Mouse (Mus musculus) hindbrain, embryonic 12.5 days (tissue): ENCODE measurements around the gene Rasip1. TPM values are rescaled to one million over a fixed set of nuclear protein-coding genes. Genes with fewer than 3 reads are reported as not detected.
"Not testable (repeated sequence)": the region's sequence is repeated elsewhere in the genome, so short reads cannot be mapped to it uniquely, and the experiment has no call there.

Source experiments
- ATAC-seq: fragments of 200-750 bp; cut with Nextera tagmentation; 2 replicates; pipeline ENCODE4 v1.8.0; 2017; ENCODE audit warnings: moderate TSS enrichment; ENCODE audit not compliant: low FRiP score
- H3K27ac ChIP-seq: fragments of 300-500 bp; sonication (generic); 2 replicates; pipeline ENCODE4 v1.5.1; 2016; ENCODE audit warnings: mild to moderate bottlenecking
- H3K27me3 ChIP-seq: fragments of 300-500 bp; sonication (generic); 2 replicates; pipeline ENCODE4 v1.6.1; 2016; ENCODE audit warnings: mild to moderate bottlenecking
- H3K36me3 ChIP-seq: fragments of 300-500 bp; sonication (generic); 2 replicates; pipeline ENCODE4 v1.6.1; 2016; ENCODE audit warnings: mild to moderate bottlenecking
- H3K4me1 ChIP-seq: fragments of 300-500 bp; sonication (generic); 2 replicates; pipeline ENCODE4 v1.6.1; 2016
- H3K4me2 ChIP-seq: fragments of 300-500 bp; sonication (generic); replicated peaks from 2 replicates; pipeline ENCODE4 v1.6.1; 2016; ENCODE audit warnings: mild to moderate bottlenecking
- H3K4me3 ChIP-seq: fragments of 300-500 bp; sonication (generic); 2 replicates; pipeline ENCODE4 v1.5.1; 2016; ENCODE audit warnings: mild to moderate bottlenecking
- H3K9ac ChIP-seq: fragments of 300-500 bp; sonication (generic); 2 replicates; pipeline ENCODE4 v1.6.1; 2016; ENCODE audit warnings: mild to moderate bottlenecking, moderate library complexity
- H3K9me3 ChIP-seq: fragments of 300-500 bp; sonication (generic); replicated peaks from 2 replicates; pipeline ENCODE4 v1.6.1; 2016; ENCODE audit warnings: mild to moderate bottlenecking
- WGBS: fragments of 180-500 bp; shearing (Covaris S2); methylation state at CpG from one replicate; pipeline ENCODE4 v1.1.7; 2016; 5-methylcytosine and 5-hydroxymethylcytosine counted together
- polyA plus RNA-seq: library from polyadenylated mRNA; unstranded; fragments of >200 nt; fragmentation: Nextera tagmentation; extraction: Ambion mirVana; gene quantifications from 2 replicates; pipeline ENCODE4 v1.2.1, GENCODE M21; 2016

Rasip1 gene
- polyA plus RNA-seq, 1 experiment from 2014 or later = 15.6 TPM

GRCm38 (mm10) chr7:45641391-45642040 is 14.2 kb downstream of the Rasip1 start:
- no peak overlapping the region for H3K4me3 ChIP-seq
- H3K27ac ChIP-seq = no peak overlapping the region; the same call in 1 of the 2 replicates
- H3K4me2 ChIP-seq = peak overlapping the region; percentile 56; the same call in 1 of the 2 replicates
- peaks cover 34% of the 10 kb centered on the region for H3K4me1 ChIP-seq
- H3K9me3 ChIP-seq = no peaks in the 10 kb centered on the region
- WGBS = 72% methylated on average over 17 of the region's 17 CpGs
- no peaks in the 10 kb centered on the region for H3K27me3 ChIP-seq
- no peak overlapping the region for H3K9ac ChIP-seq
- no peak for ATAC-seq
- no peaks in the 10 kb centered on the region for H3K36me3 ChIP-seq

GRCm38 (mm10) chr7:45642083-45642482 is 14.8 kb downstream of the Rasip1 start:
- no peaks in the 10 kb centered on the region for H3K9me3 ChIP-seq
- H3K9ac ChIP-seq = no peak overlapping the region; the same call in 1 of the 2 replicates
- WGBS = 86% methylated on average over 5 of the region's 5 CpGs
- H3K4me2 ChIP-seq = peak overlapping the region; percentile 56
- peak overlapping the region; percentile 36; the same call in 1 of the 2 replicates for H3K4me3 ChIP-seq
- H3K27me3 ChIP-seq = no peaks in the 10 kb centered on the region
- no peaks in the 10 kb centered on the region for H3K36me3 ChIP-seq
- peak overlapping the region; percentile 83; the same call in 1 of the 2 replicates for H3K27ac ChIP-seq
- no peak for ATAC-seq
- peaks cover 34% of the 10 kb centered on the region for H3K4me1 ChIP-seq

GRCm38 (mm10) chr7:45642503-45643255 is 15.4 kb downstream of the Rasip1 start:
- no peak for ATAC-seq
- peak overlapping the region; percentile 56 for H3K4me2 ChIP-seq
- no peaks in the 10 kb centered on the region for H3K36me3 ChIP-seq
- peak overlapping the region; percentile 83 for H3K27ac ChIP-seq
- H3K4me3 ChIP-seq = peak overlapping the region; percentile 36
- WGBS = 35% methylated on average over 16 of the region's 16 CpGs
- no peaks in the 10 kb centered on the region for H3K27me3 ChIP-seq
- H3K9me3 ChIP-seq = no peaks in the 10 kb centered on the region
- H3K9ac ChIP-seq = peak overlapping the region; percentile 59
- peaks cover 34% of the 10 kb centered on the region for H3K4me1 ChIP-seq

- H3K9me3 ChIP-seq = no peaks in the 10 kb centered on the region
- peak overlapping the region; percentile 83 for H3K27ac ChIP-seq
- H3K27me3 ChIP-seq = no peaks in the 10 kb centered on the region
- peak; percentile 94 for ATAC-seq
- H3K9ac ChIP-seq = peak overlapping the region; percentile 59
- WGBS = 2% methylated on average over 28 of the region's 28 CpGs
- peak overlapping the region; percentile 36 for H3K4me3 ChIP-seq
- H3K4me1 ChIP-seq = peaks cover 27% of the 10 kb centered on the region
- H3K36me3 ChIP-seq = no peaks in the 10 kb centered on the region
- H3K4me2 ChIP-seq = peak overlapping the region; percentile 56
Observed at GRCm38 (mm10) chr7:45643441-45644178, 16.3 kb downstream of the Rasip1 start.

GRCm38 (mm10) chr7:45644183-45644582 is 16.9 kb downstream of the Rasip1 start:
- peak overlapping the region; percentile 83 for H3K27ac ChIP-seq
- peaks cover 27% of the 10 kb centered on the region for H3K4me1 ChIP-seq

GRCm38 (mm10) chr7:45644872-45645590 is 17.7 kb downstream of the Rasip1 start:
- H3K36me3 ChIP-seq = no peaks in the 10 kb centered on the region
- H3K27me3 ChIP-seq = no peaks in the 10 kb centered on the region
- peak overlapping the region; percentile 83 for H3K27ac ChIP-seq
- H3K9me3 ChIP-seq = no peaks in the 10 kb centered on the region
- no peak for ATAC-seq
- H3K4me2 ChIP-seq = peak overlapping the region; percentile 56
- peak overlapping the region; percentile 39; the same call in 1 of the 2 replicates for H3K9ac ChIP-seq
- WGBS = 68% methylated on average over 6 of the region's 6 CpGs
- H3K4me3 ChIP-seq = no peak overlapping the region
- peaks cover 27% of the 10 kb centered on the region for H3K4me1 ChIP-seq

More at GRCm38 (mm10) chr7:45644183-45644582, 16.9 kb downstream of the Rasip1 start:
- Histone ChIP-seq H3K27me3 (no peaks in the 10 kb centered on the region), H3K9me3 (no peaks in the 10 kb centered on the region), H3K4me3 (peak overlapping the region; percentile 36), H3K9ac (peak overlapping the region; percentile 39; the same call in 1 of the 2 replicates), H3K4me2 (peak overlapping the region; percentile 56), H3K36me3 (no peaks in the 10 kb centered on the region)
- WGBS = 4% methylated on average over 18 of the region's 18 CpGs
- ATAC-seq = peak; percentile 38

GRCm38 (mm10) chr7:45645591-45645971 is 18.3 kb downstream of the Rasip1 start:
- WGBS = 56% methylated on average over 7 of the region's 7 CpGs
- ATAC-seq = no peak
- no peaks in the 10 kb centered on the region for H3K36me3 ChIP-seq
- peaks cover 27% of the 10 kb centered on the region for H3K4me1 ChIP-seq
- H3K27ac ChIP-seq = no peak overlapping the region
- H3K4me3 ChIP-seq = no peak overlapping the region
- no peak overlapping the region for H3K9ac ChIP-seq
- no peaks in the 10 kb centered on the region for H3K27me3 ChIP-seq
- no peaks in the 10 kb centered on the region for H3K9me3 ChIP-seq
- H3K4me2 ChIP-seq = no peak overlapping the region

GRCm38 (mm10) chr7:45646671-45647070 is 19.4 kb downstream of the Rasip1 start:
- Histone ChIP-seq H3K4me3 (no peak overlapping the region), H3K9ac (no peak overlapping the region), H3K9me3 (no peaks in the 10 kb centered on the region), H3K4me1 (peaks cover 22% of the 10 kb centered on the region), H3K4me2 (no peak overlapping the region), H3K36me3 (no peaks in the 10 kb centered on the region), H3K27me3 (no peaks in the 10 kb centered on the region), H3K27ac (no peak overlapping the region)
- no peak for ATAC-seq
- WGBS = 79% methylated on average over 4 of the region's 4 CpGs

GRCm38 (mm10) chr7:45649351-45649750 is 22.1 kb downstream of the Rasip1 start:
- no peak for ATAC-seq
- peaks cover 7% of the 10 kb centered on the region for H3K4me1 ChIP-seq
- H3K27ac ChIP-seq = no peak overlapping the region
- no peaks in the 10 kb centered on the region for H3K36me3 ChIP-seq
- WGBS = 84% methylated on average over 8 of the region's 8 CpGs
- H3K9me3 ChIP-seq = no peaks in the 10 kb centered on the region
- no peak overlapping the region for H3K4me3 ChIP-seq
- no peaks in the 10 kb centered on the region for H3K27me3 ChIP-seq
- no peak overlapping the region for H3K9ac ChIP-seq
- H3K4me2 ChIP-seq = no peak overlapping the region

GRCm38 (mm10) chr7:45650484-45650883 is 23.2 kb downstream of the Rasip1 start:
- H3K4me3 ChIP-seq = not testable (repeated sequence)
- 93% methylated on average over 20 of the region's 20 CpGs for WGBS

GRCm38 (mm10) chr7:45654424-45655047 is 27.2 kb downstream of the Rasip1 start:
- Histone ChIP-seq H3K27ac (no peak overlapping the region), H3K4me2 (peak overlapping the region; percentile 34), H3K27me3 (no peaks in the 10 kb centered on the region), H3K9ac (no peak overlapping the region), H3K9me3 (no peaks in the 10 kb centered on the region), H3K4me3 (no peak overlapping the region), H3K36me3 (no peaks in the 10 kb centered on the region), H3K4me1 (peaks cover 5% of the 10 kb centered on the region; the same call in 1 of the 2 replicates)
- no peak for ATAC-seq
- WGBS = 29% methylated on average over 17 of the region's 17 CpGs

More at GRCm38 (mm10) chr7:45650484-45650883, 23.2 kb downstream of the Rasip1 start:
- H3K9me3 ChIP-seq, H3K36me3 ChIP-seq, H3K9ac ChIP-seq, H3K27ac ChIP-seq, H3K4me1 ChIP-seq, H3K4me2 ChIP-seq, H3K27me3 ChIP-seq, ATAC-seq: not testable (repeated sequence)
